Mouse (Mus musculus): ENCODE measurements around the gene Fam25c. TPM values are rescaled to one million over a fixed set of nuclear protein-coding genes. Genes with fewer than 3 reads are reported as not detected.
"Not testable (repeated sequence)": the region's sequence is repeated elsewhere in the genome, so short reads cannot be mapped to it uniquely, and the experiment has no call there.

Gene Fam25c
- total RNA-seq (2021): not detected in 2 replicates
- long read RNA-seq, transcript Fam25c-201 (3 exons, 408 nt): major isoform, 9 of 22 reads
- long read RNA-seq, partial matches to known transcripts: 8 of 22 reads
- long read RNA-seq, other reads (novel, unspliced or antisense): 5 of 22 reads

DNA sequence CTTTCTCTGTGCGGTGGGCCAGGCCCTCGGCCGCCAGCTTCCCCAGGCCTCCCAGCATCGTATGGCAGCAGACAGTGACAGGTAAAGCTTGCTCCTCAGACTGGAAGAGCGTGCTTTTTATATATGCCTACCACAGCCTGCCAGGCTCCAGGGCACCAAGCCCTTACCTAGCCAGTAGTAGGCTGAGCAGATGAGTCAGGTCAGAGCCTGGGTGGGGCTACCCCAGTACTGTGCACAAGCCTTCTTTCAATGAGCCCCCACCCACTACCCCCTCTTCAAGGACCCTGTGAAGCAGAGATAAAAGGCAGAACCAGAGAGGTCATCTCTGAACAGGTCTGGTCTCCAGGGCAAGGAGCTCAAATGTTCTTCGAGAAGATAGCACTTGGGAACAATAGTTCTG is at the start of gene Fam25c:
TSS of gene Fam25c (minus strand) at position 133 of the 400 bp plus-strand sequence.
- no peak for DNase-seq

GRCm38 (mm10) chr14:34403424-34403823 is 48.2 kb upstream of the Fam25c start:
- DNase-seq: no peak

- DNase-seq: peak; percentile 61
These were observed 47.6 kb upstream of the Fam25c start for GRCm38 (mm10) chr14:34402871-34403270.

- peak; percentile 73 for DNase-seq
These were observed 45.9 kb upstream of the Fam25c start for GRCm38 (mm10) chr14:34401135-34401534.

- DNase-seq: no peak
These were observed 44.8 kb upstream of the Fam25c start for GRCm38 (mm10) chr14:34400021-34400420.

DNA sequence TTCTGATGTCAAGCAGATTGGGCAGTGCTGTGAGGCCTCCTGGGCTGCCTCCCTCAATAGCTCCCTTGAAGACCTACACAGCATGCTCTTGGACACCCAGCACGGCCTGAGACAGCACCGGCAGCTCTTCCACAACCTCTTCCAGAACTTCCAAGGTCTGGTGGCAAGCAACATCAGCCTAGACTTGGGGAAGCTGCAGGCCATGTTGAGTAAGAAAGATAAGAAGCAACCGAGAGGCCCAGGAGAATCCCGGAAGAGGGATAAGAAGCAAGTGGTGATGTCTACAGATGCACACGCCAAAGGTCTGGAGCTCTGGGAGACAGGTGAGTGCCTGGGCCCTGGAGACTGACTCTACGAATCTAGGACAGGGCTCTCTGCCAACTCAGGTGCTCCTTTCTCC is 44.1 kb upstream of the Fam25c start:
- DNase-seq: no peak

DNA sequence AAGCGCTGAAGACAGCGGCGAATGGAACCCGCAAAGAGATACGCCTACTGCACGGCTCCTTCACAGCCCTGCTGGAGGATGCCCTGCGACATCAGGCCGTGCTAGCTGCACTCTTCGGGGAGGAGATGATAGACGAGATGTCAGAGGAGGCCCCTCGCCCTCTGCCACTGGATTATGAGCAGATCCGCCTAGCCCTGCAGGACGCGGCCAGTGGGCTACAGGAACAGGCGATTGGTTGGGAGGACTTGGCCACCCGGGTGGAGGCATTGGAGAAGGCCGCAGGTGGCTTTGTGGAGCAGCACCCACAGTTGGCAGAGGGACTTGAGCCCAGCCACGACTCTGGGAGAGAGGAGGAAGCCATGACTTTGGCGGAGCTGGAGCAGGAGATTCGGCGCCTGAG is 43.7 kb upstream of the Fam25c start:
- no peak for DNase-seq

GRCm38 (mm10) chr14:34397871-34398270 is 42.6 kb upstream of the Fam25c start:
- DNase-seq: peak; percentile 30

DNA sequence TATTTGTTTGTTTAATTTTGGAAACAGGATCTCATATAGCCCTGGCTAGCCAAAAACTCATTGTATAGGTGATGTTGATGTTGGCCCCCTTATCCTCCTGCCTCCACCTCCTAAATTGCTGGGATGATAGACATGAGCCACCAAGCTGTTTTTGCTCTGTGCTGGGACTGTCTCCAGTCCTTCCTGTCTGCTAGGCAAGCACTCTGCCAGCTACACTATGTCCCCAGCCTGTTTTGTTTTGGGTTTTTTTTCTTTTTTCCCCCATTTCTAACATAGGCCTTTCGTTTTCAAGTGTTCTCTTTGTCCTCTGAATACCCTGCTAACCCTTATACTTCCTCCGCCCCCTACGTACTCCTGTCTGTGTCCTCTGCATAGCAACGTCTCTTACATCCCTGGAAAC is 38.1 kb upstream of the Fam25c start:
- DNase-seq: no peak

DNA sequence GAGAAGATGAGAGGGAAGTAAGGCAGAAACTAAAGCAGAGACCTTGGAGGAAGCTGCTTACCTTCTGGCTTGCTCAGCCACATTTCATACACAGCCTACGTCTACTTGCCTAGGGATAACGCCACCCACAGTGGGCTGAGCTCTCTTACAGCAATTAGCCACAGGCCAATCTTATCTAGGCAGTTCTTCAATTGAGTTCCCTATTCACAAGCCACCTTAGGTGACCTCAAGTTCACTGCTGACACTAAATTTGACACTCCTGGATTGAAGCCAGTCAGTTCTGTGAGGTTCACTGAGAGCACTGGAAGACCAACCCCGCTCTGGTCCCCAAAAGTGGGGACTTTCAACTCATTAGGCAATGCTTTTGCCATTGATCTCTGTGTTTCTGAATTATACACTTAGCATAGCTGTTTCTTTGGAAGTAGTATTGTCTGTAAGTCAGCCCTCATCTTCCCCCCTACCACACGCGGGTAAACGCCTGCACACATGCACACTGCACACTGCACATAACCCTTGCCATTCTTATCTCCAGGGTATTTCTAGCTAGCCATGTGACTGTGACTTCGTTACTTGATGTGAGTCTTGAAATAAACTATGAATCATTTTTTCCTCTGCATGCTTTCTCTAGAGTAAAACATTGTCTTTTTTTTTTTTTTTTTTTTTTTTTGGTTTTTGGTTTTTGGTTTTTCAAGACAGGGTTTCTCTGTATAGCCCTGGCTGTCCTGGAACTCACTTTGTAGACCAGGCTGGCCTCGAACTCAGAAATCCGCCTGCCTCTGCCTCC is 27.9 kb upstream of the Fam25c start:
- no peak for DNase-seq

DNA sequence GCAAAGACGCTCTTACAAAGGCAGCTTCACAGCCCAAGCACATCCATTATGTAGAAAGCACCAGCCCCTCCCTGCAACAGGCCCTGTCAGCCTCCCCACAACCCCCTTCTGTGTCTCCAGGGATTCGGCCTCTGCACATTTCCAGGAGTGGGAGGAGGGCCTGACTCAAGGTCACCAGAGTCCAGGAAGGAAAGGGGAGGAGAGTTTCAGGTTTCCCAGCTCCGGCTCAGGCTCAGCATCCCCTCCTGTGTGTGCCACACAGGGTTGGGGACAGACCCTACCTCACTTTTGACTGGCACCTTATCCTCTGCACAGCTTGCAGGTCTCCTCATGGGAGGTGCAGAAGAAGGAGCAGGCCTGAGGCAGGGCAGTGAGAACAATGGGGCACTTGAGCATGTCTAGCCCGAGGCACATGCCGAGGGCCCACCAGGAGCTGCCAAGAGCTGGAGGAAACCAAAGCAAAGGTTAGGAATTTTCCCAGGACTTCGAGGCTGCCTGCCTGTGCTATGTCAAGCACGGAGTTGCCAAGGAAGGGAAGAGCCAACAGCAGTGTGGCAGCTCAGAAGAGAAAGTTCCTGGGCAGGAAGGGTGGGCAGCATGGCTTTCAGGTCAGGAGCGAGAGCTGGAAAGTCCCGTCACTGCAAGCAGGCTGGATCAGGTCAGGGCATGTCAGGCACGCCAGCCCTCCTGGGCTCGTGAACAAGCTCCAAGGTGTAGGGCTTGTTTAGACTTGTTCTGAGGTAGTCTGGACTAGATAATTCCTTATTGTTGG is 23.5 kb upstream of the Fam25c start:
- peak; percentile 44 for DNase-seq

DNA sequence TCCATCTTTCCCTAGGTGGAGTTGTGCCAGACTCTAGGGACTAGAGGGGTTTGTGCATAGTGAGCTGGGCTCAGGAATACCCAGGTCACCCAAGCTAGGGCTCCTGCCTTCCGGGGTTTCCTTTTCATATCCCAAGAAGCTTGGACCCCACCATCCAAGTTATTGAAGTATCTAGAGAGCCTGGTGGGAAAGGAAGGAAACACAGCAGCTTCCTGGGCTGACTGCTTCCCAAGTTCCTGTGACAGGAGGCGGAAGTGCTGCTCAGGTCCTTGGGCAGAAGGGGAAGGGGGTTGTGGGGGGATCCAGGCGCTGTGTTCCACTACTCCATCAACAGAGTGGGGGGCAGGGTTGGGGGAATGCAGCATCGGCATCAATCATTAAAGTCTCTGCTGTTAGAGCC is 21.9 kb upstream of the Fam25c start:
- no peak for DNase-seq

DNA sequence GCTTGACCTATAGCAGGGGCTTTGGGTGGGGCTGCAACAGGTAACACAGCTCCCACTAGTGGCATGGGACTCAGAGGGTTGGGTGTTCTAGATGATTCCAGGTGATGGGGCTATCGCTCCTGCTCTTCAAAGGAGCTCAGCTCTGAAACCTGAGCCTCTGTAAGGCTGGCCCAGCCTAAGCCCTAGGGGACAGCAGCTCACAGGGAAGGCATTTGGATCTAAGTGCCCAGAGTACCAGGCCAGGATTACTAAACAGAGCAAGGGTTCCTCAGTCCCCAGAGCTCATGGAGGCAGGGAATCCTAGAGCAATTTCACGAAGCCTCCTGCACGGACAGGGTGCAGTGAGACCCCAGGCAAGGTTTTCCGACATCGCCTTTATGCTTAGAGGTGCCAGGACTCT is 20.7 kb upstream of the Fam25c start:
- no peak for DNase-seq

- DNase-seq: no peak
These were observed 20.2 kb upstream of the Fam25c start, which contains the start of gene Mmrn2 for GRCm38 (mm10) chr14:34375415-34375904. Mmrn2 (plus strand) TSS chr14:34375465.

GRCm38 (mm10) chr14:34374577-34374976 is 19.3 kb upstream of the Fam25c start, which contains the start of gene Sncg:
Sncg (minus strand) TSS chr14:34374789.
- DNase-seq: peak; percentile 30

DNA sequence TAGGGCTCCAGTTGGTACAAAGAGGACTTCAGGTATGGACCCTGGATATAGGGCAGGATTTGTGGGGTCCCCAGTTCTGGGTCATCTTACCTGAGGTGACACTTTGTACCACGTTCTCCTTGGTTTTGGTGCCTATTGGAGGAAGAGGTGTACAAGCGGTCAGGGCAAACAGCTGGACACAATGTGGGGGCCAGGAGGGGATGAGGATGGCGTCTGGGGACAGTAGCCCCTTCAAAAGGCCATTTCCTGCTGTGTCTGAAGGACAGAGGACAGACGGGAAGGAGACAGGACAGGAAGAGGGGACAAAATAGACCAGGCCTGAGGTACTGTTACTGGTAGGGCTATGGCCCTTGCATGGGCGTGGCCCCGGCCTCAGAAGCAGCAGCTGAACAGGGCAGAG is 18.3 kb upstream of the Fam25c start:
- DNase-seq: no peak

GRCm38 (mm10) chr14:34372646-34373045 is 17.4 kb upstream of the Fam25c start:
- peak; percentile 61 for DNase-seq

DNA sequence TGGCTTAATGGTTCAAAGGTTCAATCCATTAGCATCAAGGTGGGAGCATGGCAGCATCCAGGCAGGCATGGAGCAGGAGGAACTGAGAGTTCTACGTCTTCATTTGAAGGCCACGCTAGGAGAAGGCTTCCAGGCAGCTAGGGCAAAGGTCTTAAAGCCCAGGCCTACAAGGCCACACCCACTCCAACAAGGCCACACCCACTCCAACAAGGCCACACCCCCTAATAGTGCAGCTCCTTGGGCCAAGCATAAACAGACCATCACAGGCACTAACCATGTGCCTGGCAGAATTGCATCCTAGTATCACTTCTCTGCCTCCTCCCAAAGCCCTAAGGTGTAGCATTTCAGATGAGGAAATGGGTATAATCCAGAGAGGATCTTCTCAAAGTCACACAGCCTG is 16.5 kb upstream of the Fam25c start:
- DNase-seq: no peak

GRCm38 (mm10) chr14:34370921-34371320 is 15.7 kb upstream of the Fam25c start:
- DNase-seq: no peak

- DNase-seq: peak; percentile 9
These were observed 15.0 kb upstream of the Fam25c start for GRCm38 (mm10) chr14:34370203-34370602.

- no peak for DNase-seq
These were observed 9.9 kb upstream of the Fam25c start for GRCm38 (mm10) chr14:34365147-34365507.

GRCm38 (mm10) chr14:34364254-34365146 is 9.3 kb upstream of the Fam25c start:
- not testable (repeated sequence) for DNase-seq

All from adrenal gland, postnatal 25 days (tissue).